Mouse (Mus musculus) adrenal gland (tissue): ENCODE data around the gene Cd84.

Experiments used
- intact Hi-C: fragments of 180-260 bp; cut with DNase I; formaldehyde crosslinking; loops from one replicate; pipeline ENCODE4 v1.15.1; 2025

Gene Cd84

DNA sequence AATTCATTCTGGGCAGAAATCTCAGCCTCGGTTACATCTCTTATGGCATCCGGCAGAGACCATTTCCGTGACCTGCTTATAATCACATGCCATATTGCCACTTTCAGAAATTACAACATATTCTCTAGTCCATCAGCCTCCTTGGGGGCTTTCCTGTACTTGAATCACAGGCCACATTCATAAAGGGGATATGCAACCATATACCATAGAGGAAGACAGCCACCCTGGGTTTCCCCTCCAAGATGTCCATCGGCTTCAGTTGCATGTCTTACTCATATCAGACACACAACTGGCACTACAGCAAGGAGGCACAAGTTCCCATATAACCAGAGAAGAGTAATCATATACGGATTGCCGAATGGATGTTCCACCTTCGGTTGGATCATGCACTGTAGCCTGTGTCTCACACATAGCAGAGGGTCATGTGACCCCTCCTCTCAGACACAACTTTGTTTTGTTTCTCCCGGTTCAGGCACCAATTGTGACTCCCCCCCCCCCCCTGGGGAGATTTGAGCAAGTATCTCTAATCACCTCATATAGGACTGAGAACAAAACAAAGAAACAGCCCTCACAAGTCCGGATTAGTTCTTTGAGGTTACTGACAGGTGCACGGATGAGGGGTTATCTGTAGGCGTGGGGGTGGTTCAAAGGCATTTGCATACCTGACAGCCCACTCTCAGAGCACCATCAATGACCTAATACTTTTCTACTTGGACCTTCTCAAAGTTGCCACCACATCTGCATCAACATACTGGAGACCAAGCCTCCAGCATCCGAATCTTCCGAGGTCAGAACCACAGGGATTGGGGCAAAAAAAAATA lies 76.4 kb downstream of the Cd84 start:
- intact Hi-C loops, result no loop called here

GRCm38 (mm10) chr1:171917305-171918039 lies 78.0 kb downstream of the Cd84 start, which contains the start of gene Slamf6:
Gene Slamf6, plus strand, starts transcription at chr1:171917515.
- intact Hi-C loops, result no loop called here

- intact Hi-C loops, result no loop called here
Measured at GRCm38 (mm10) chr1:171918136-171918920, 78.8 kb downstream of the Cd84 start.

GRCm38 (mm10) chr1:171919193-171919592 lies 79.7 kb downstream of the Cd84 start:
- intact Hi-C loops, result no loop called here

GRCm38 (mm10) chr1:171919901-171920510 lies 80.5 kb downstream of the Cd84 start:
- intact Hi-C loops, result no loop called here

DNA sequence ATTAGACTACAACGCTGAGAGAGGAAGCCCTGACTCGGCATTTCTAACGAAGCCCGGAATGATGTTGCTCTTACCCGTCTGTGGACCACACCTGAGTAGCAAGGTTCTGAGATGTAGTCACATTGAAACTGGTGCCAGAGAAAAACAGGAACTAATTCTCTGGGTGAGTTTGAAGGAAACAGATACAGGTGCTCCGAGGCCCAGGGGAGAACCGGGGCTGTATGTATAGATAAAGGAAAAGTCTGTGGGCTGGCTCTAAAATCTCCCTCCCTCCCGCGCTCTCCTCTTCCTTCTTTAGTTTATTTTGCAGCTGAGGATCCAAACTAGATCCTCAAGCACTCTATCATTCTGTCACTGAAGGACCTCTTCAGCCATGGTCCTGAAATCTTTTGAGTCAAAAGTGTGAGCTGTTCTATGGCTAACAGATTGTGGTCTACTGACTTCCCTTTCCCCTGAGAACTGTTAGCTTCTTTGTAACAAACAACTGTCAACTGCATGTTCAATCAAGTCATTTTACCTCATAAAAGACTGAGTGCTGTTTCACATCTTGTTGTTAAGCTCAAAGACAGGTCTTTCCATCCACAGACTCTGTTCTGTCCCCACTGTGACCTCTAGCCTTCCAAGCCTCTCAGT lies 81.6 kb downstream of the Cd84 start:
- intact Hi-C loops, result no loop called here

DNA sequence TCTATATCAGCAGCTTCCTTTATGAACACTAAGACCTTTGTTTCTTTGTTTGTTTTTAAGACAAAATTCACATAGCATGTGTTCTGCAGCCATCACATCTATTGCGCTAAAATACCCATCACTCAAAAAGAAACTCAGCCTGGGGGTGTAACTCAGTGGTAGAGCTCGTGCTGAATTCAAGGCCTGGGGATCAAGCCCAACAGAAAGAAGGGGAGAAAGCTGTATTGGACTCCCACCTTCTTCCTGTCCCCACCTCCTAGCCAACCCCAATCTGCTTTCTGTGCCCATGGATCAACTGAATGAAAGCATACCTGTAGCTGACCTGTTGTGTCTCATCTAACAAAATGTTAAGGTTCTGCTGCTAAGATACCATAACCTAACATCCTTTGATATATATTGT lies 82.1 kb downstream of the Cd84 start:
- intact Hi-C loops, result no loop called here

DNA sequence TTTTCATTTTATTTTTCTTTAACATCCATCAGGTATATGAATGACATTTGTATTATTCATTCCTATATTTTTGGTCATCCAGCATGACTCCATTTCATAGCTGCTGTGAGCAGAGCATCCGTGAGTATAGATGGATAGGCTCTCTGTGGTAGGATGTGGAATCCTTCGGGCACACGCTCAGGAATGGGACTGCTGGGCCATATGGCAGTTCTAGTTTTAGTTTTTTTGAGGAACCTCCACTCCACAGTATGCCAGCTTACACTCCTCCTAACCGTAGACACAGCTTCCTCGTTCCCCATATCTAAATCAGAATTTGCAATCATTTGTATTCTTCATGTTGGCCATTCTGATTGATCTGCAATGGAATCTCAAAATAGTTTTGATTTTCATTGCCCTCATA lies 83.3 kb downstream of the Cd84 start:
- intact Hi-C loops, result no loop called here

GRCm38 (mm10) chr1:171924900-171925299 lies 85.4 kb downstream of the Cd84 start:
- intact Hi-C loops, result no loop called here

- intact Hi-C loops, result no loop called here
Measured at GRCm38 (mm10) chr1:171933851-171934250, 94.4 kb downstream of the Cd84 start.

DNA sequence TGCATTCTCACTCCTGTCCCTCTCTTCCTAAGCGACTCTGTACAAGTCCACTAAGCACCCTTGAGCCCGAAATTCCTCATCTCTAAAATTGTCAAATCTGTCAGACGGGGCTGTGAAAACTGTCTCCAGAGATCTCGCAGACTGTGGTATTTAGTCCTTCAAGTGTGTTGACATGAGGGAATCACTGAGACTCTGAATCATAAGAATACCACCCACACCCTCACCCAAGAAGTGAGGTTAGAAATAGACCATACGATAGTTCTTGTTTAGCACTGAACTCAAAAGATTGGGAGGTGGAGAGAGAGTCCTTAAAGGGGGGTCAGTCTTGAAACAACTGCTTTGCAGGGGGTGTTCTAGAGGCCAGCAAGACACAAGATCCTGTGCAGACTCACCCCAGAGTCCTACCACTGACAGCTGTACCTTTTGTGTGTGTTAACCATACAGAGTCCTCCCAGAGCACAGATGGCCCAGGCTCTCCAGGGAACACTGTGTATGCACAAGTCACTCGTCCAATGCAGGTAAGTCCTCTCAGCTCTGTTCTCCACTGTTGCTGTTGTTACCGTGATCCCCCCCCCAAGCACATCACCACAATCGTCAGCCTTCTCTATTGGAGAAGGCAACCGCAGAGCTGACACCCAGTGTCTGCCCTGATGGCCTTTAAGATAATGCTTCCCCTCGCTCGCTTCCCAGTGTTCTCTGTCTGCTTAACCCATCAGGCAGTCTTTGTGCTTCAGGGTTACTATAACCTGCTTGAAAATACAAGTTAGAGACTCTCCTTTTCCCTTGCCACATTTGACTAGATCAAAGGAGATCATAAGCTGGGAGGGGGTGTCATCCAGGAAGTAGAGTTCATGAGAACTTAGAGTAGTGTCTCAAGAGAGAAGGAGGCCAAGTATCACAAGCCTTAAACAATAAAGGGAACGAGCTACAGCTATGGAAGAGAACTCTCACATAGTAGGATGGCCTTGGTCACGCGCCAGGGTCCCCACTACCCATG lies 99.8 kb downstream of the Cd84 start:
- intact Hi-C loops, result no loop called here
